Mouse (Mus musculus): ENCODE data around the gene Myh10. TPM values are rescaled to one million over a fixed set of nuclear protein-coding genes. Genes with fewer than 3 reads are reported as not detected.

Myh10 gene
- polyA plus RNA-seq, 1 experiment: 0.67 TPM

GRCm38 (mm10) chr11:68666210-68666609, 25.1 kb upstream of the Myh10 start:
- no peak overlapping the region for H3K4me3 ChIP-seq (replicated peaks)
- TF ChIP-seq FLI1 (IDR thresholded peaks at IDR 0.05; ENCODE audit: low read length): no peak
- TF ChIP-seq GATA1 (IDR thresholded peaks at IDR 0.05; ENCODE audit: borderline replicate concordance, low read length): no peak
- H3K9me3 ChIP-seq: peaks cover 20% of the 10 kb centered on the region
- H3K4me1 ChIP-seq: no peaks in the 10 kb centered on the region
- H3K27me3 ChIP-seq (replicated peaks): peaks cover 18% of the 10 kb centered on the region
- H3K36me3 ChIP-seq (replicated peaks; ENCODE audit: low read length): no peaks in the 10 kb centered on the region

GRCm38 (mm10) chr11:68672270-68672970, 18.9 kb upstream of the Myh10 start:
- H3K4me1 ChIP-seq: no peaks in the 10 kb centered on the region
- peaks cover 14% of the 10 kb centered on the region for H3K9me3 ChIP-seq
- no peak overlapping the region for H3K4me3 ChIP-seq (replicated peaks)
- peaks cover 25% of the 10 kb centered on the region for H3K27me3 ChIP-seq (replicated peaks)
- no peak for TF ChIP-seq GATA1 (IDR thresholded peaks at IDR 0.05; ENCODE audit: borderline replicate concordance, low read length)
- TF ChIP-seq FLI1 (IDR thresholded peaks at IDR 0.05; ENCODE audit: low read length): no peak
- no peaks in the 10 kb centered on the region for H3K36me3 ChIP-seq (replicated peaks; ENCODE audit: low read length)

- Histone ChIP-seq H3K27me3 (replicated peaks) (peaks cover 25% of the 10 kb centered on the region), H3K4me3 (replicated peaks) (no peak overlapping the region), H3K36me3 (replicated peaks; ENCODE audit: low read length) (no peaks in the 10 kb centered on the region), H3K9me3 (peaks cover 3% of the 10 kb centered on the region), H3K4me1 (no peaks in the 10 kb centered on the region)
- TF ChIP-seq GATA1 (IDR thresholded peaks at IDR 0.05; ENCODE audit: borderline replicate concordance, low read length) (no peak), FLI1 (IDR thresholded peaks at IDR 0.05; ENCODE audit: low read length) (no peak)
Observed at GRCm38 (mm10) chr11:68674071-68674470, 17.3 kb upstream of the Myh10 start.

DNA sequence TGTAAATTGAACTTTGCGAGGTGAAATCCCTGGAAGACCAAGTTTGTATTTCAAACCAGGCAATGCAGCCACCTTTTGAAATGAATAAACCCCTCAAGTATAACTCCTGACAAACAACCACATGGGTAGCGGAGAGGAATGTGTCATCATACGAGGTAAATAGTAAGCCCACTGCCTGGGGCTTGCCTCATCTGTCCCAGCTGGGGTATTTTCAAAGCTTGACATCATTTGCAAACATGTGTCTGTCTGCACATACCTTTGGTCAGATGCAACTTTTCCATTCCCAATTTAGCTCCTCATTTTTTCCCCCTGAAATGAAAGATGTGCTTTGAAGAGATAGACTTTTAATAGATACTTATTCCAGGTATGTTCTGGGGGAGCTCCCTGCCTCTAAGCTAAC, 16.7 kb upstream of the Myh10 start:
- no peaks in the 10 kb centered on the region for H3K36me3 ChIP-seq (replicated peaks; ENCODE audit: low read length)
- H3K27me3 ChIP-seq (replicated peaks): peaks cover 25% of the 10 kb centered on the region
- H3K4me3 ChIP-seq (replicated peaks): no peak overlapping the region
- peaks cover 3% of the 10 kb centered on the region for H3K9me3 ChIP-seq
- TF ChIP-seq GATA1 (IDR thresholded peaks at IDR 0.05; ENCODE audit: borderline replicate concordance, low read length): no peak
- no peak for TF ChIP-seq FLI1 (IDR thresholded peaks at IDR 0.05; ENCODE audit: low read length)
- no peaks in the 10 kb centered on the region for H3K4me1 ChIP-seq

DNA sequence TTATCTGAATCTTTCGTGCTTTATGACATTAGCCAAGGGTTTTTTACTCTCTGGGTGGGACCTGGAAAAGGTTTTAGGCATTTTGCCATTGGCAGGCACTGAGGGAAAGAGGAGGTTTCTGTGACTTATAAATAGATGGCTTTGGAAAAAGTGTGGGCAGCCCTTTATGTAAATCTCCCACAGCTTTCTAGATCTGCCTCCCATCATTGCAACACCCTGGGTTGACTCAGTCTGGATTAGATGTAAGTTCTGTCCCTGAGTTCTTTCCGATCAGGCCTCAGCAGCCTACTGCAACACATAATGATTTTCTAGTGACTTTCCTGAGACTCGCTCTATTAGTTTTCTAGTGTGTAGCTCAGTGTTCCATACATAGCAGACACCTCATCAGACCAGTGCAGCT, 16.1 kb upstream of the Myh10 start:
- Histone ChIP-seq H3K4me3 (replicated peaks) (no peak overlapping the region), H3K9me3 (peaks cover 3% of the 10 kb centered on the region), H3K4me1 (no peaks in the 10 kb centered on the region), H3K27me3 (replicated peaks) (peaks cover 27% of the 10 kb centered on the region), H3K36me3 (replicated peaks; ENCODE audit: low read length) (no peaks in the 10 kb centered on the region)
- TF ChIP-seq GATA1 (IDR thresholded peaks at IDR 0.05; ENCODE audit: borderline replicate concordance, low read length): no peak

- Histone ChIP-seq H3K27me3 (replicated peaks) (peaks cover 34% of the 10 kb centered on the region), H3K4me3 (replicated peaks) (peak overlapping the region; percentile 15), H3K9me3 (no peaks in the 10 kb centered on the region), H3K4me1 (peaks cover 4% of the 10 kb centered on the region; the same call in 1 of the 2 replicates), H3K36me3 (replicated peaks; ENCODE audit: low read length) (no peaks in the 10 kb centered on the region)
- TF ChIP-seq FLI1 (IDR thresholded peaks at IDR 0.05; ENCODE audit: low read length) (no peak), GATA1 (IDR thresholded peaks at IDR 0.05; ENCODE audit: borderline replicate concordance, low read length) (no peak)
Observed at GRCm38 (mm10) chr11:68681254-68681839, 10.0 kb upstream of the Myh10 start.

DNA sequence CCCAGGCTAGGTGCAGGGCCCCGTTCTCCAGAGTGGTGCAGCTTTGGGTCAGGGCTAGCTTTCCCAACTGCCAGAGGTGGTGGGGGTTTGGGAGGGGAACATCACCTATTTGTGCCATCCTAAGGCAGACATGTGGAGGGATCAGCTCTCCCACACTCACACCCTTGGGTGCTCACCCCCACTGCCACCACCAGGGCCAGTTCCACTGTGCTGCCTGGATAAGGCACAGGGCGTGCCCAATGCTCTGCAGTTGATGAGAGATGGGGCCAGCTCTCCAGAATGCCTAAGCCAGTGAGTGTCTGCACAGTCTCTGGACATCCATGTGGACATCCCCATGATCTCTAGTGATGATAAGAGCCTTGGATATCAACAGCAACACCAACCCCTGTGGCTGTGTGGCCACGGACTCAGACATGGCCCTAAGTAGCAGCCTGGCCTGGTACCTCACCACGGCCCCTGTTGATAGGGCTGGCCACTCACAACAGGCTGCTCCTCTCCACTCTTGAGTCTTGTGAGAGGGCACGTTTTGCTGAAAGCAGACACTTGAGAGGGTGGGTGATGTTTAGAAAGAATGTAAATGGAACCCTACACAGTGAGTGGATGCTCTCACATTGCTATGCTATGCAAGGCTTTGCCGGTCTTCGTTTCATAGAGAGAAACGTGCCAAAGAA, 9.1 kb upstream of the Myh10 start:
- Histone ChIP-seq H3K4me1 (peaks cover 4% of the 10 kb centered on the region; the same call in 1 of the 2 replicates), H3K36me3 (replicated peaks; ENCODE audit: low read length) (no peaks in the 10 kb centered on the region)

GRCm38 (mm10) chr11:68686001-68686400, 5.4 kb upstream of the Myh10 start:
- TF ChIP-seq FLI1 (IDR thresholded peaks at IDR 0.05; ENCODE audit: low read length) (no peak), GATA1 (IDR thresholded peaks at IDR 0.05; ENCODE audit: borderline replicate concordance, low read length) (no peak)
- no peak overlapping the region for H3K4me3 ChIP-seq (replicated peaks)

More for the DNA sequence above, 9.1 kb upstream of the Myh10 start:
- H3K4me3 ChIP-seq (replicated peaks): no peak overlapping the region
- TF ChIP-seq GATA1 (IDR thresholded peaks at IDR 0.05; ENCODE audit: borderline replicate concordance, low read length) (no peak), FLI1 (IDR thresholded peaks at IDR 0.05; ENCODE audit: low read length) (no peak)
- H3K9me3 ChIP-seq: no peaks in the 10 kb centered on the region
- H3K27me3 ChIP-seq (replicated peaks): peaks cover 31% of the 10 kb centered on the region

DNA sequence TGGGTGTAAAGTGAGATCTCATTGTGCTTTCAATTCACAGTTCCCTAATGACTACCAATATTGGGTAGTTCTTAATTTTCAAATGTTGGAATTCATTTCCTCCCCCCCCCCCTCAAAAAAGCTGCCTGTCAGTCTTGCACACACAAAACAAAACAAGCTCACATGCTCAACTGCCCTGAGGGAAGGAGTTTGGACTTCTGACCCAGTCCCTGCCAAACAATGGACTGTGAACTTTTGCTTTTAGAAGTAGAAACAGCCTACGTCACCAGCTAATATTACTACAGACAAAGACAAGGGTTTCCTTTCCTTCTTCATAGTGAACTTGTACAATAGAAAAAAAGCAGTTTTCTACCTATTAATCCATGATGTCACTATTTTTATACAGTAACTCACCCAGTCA, 2.1 kb upstream of the Myh10 start:
- no peak overlapping the region for H3K4me3 ChIP-seq (replicated peaks)
- peaks cover 56% of the 10 kb centered on the region for H3K27me3 ChIP-seq (replicated peaks)
- H3K9me3 ChIP-seq: 0 out of 2 replicates have a peak, but pooled peaks cover 4% of the 10 kb centered on the region
- no peaks in the 10 kb centered on the region for H3K36me3 ChIP-seq (replicated peaks; ENCODE audit: low read length)
- H3K4me1 ChIP-seq: peaks cover 23% of the 10 kb centered on the region
- TF ChIP-seq FLI1 (IDR thresholded peaks at IDR 0.05; ENCODE audit: low read length) (no peak), GATA1 (IDR thresholded peaks at IDR 0.05; ENCODE audit: borderline replicate concordance, low read length) (no peak)

More at GRCm38 (mm10) chr11:68686001-68686400, 5.4 kb upstream of the Myh10 start:
- Histone ChIP-seq H3K36me3 (replicated peaks; ENCODE audit: low read length) (no peaks in the 10 kb centered on the region), H3K9me3 (no peaks in the 10 kb centered on the region), H3K4me1 (peaks cover 6% of the 10 kb centered on the region), H3K27me3 (replicated peaks) (peaks cover 43% of the 10 kb centered on the region)

DNA sequence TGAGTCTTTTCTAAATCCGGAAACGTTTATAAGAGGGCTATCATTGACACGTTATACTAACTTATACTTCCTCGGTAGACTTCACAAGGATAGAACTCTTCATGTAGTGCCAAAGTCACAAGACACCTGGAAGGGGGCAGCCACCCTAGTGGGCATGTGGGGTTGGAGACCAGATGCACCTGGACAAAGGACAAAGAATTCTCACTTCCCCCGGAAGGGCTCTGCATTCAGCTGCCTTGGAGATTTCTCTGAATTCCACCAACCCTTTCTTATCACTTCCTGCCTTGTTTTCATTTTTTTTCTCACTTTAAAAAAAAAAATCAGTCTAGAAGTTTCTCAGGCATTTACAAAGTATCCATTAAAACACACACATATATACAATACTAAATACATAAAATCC, 894 bp upstream of the Myh10 start:
- H3K9me3 ChIP-seq: 0 out of 2 replicates have a peak, but pooled peaks cover 4% of the 10 kb centered on the region
- TF ChIP-seq GATA1 (IDR thresholded peaks at IDR 0.05; ENCODE audit: borderline replicate concordance, low read length) (no peak), FLI1 (IDR thresholded peaks at IDR 0.05; ENCODE audit: low read length) (no peak)
- H3K4me3 ChIP-seq (replicated peaks): no peak overlapping the region
- H3K27me3 ChIP-seq (replicated peaks): peaks cover 66% of the 10 kb centered on the region
- H3K4me1 ChIP-seq: peaks cover 23% of the 10 kb centered on the region
- no peaks in the 10 kb centered on the region for H3K36me3 ChIP-seq (replicated peaks; ENCODE audit: low read length)
